Mouse (Mus musculus): ENCODE data around the gene Olfr1419. TPM values are rescaled to one million over a fixed set of nuclear protein-coding genes. Genes with fewer than 3 reads are reported as not detected.

Olfr1419 gene
- total RNA-seq, 2 experiments from 2014 or later: not detected

Small RNA genes within 50 kb of the gene (microRNA-seq; reads per million reads assigned to microRNA genes)
- gene Mir6994: 4.2 to 4.4 reads per million in 2 experiments

Other genes with a start within 250 kb of the Olfr1419 start
- not detected for gene Ms4a3, start 234.3 kb downstream of the Olfr1419 start, total RNA-seq (2021)
- not detected for gene Oosp2, start 214.5 kb downstream of the Olfr1419 start, total RNA-seq (2021)
- not detected for gene Oosp1, start 184.0 kb downstream of the Olfr1419 start, total RNA-seq (2021)
- not detected for gene Oosp3, start 178.1 kb downstream of the Olfr1419 start, total RNA-seq (2021)
- not detected for gene Gif, start 127.6 kb downstream of the Olfr1419 start, total RNA-seq (2021)
- gene Mrpl16, start 104.7 kb downstream of the Olfr1419 start, total RNA-seq (2021): 10 to 100 TPM; 33.4 to 34.5 TPM
- gene Stx3, start 55.7 kb downstream of the Olfr1419 start, total RNA-seq (2021): 10 to 100 TPM; 28.2 to 36.3 TPM
- gene Olfr1417, start 35.9 kb downstream of the Olfr1419 start, total RNA-seq (2021): not detected
- gene Olfr1418, start 14.0 kb downstream of the Olfr1419 start, total RNA-seq (2021): not detected
- gene Olfr1420, start 11.5 kb upstream of the Olfr1419 start, total RNA-seq (2021): not detected
- gene Patl1, start 37.3 kb upstream of the Olfr1419 start, total RNA-seq (2021): 10 to 100 TPM; 19.8 to 24.8 TPM
- gene Osbp, start 90.8 kb upstream of the Olfr1419 start, total RNA-seq (2021): 10 to 100 TPM; 51.1 to 52.3 TPM
- gene Olfr1423, start 166.2 kb upstream of the Olfr1419 start, total RNA-seq (2021): not detected
- gene Olfr1424, start 187.6 kb upstream of the Olfr1419 start, total RNA-seq (2021): not detected
- not detected for gene Olfr1425, start 202.6 kb upstream of the Olfr1419 start, total RNA-seq (2021)
- gene Olfr1426, start 216.9 kb upstream of the Olfr1419 start, total RNA-seq (2021): not detected
- gene Olfr1427, start 228.2 kb upstream of the Olfr1419 start, total RNA-seq (2021): not detected
- not detected for gene Olfr1428, start 240.8 kb upstream of the Olfr1419 start, total RNA-seq (2021)
- not detected for gene Olfr76, start 248.1 kb upstream of the Olfr1419 start, total RNA-seq (2021)

Measured in layer of hippocampus, postnatal 36 days (tissue).